Mouse (Mus musculus) heart, postnatal 0 days (tissue): ENCODE results near the gene Cdk1. TPM values are rescaled to one million over a fixed set of nuclear protein-coding genes. Genes with fewer than 3 reads are reported as not detected.

ENCODE experiments used
- ATAC-seq: fragments of 200-750 bp; cut with Nextera tagmentation; 2 replicates; pipeline ENCODE4 v1.8.0; 2017; ENCODE audit warnings: low read depth, moderate number of reproducible peaks, moderate library complexity; ENCODE audit not compliant: insufficient read depth
- DNase-seq: peaks from one replicate; pipeline ENCODE4 v3.0.0-alpha.2; 2016; ENCODE audit warnings: low spot score
- H3K27ac ChIP-seq: fragments of 300-500 bp; sonication (generic); 2 replicates; pipeline ENCODE4 v1.5.1; 2014; ENCODE audit warnings: low read depth, mild to moderate bottlenecking
- H3K27me3 ChIP-seq: fragments of 300-500 bp; sonication (generic); 2 replicates; pipeline ENCODE4 v1.6.1; 2014; ENCODE audit warnings: low read length, mixed read lengths; ENCODE audit not compliant: control insufficient read depth, insufficient read depth
- H3K36me3 ChIP-seq: fragments of 300-500 bp; sonication (generic); replicated peaks from 2 replicates; pipeline ENCODE4 v1.6.1; 2014; ENCODE audit warnings: low read length, mixed read lengths; ENCODE audit not compliant: control insufficient read depth, insufficient read depth
- H3K4me1 ChIP-seq: fragments of 300-500 bp; sonication (generic); 2 replicates; pipeline ENCODE4 v1.6.1; 2014; ENCODE audit warnings: antibody characterized with exemption; ENCODE audit not compliant: control insufficient read depth, insufficient read depth
- H3K4me2 ChIP-seq: fragments of 300-500 bp; sonication (generic); 2 replicates; pipeline ENCODE4 v1.6.1; 2014; ENCODE audit warnings: low read depth, mild to moderate bottlenecking, low read length, moderate library complexity
- H3K4me3 ChIP-seq: fragments of 300-500 bp; sonication (generic); 2 replicates; pipeline ENCODE4 v1.5.1; 2014; ENCODE audit warnings: low read depth, low read length
- H3K9ac ChIP-seq: fragments of 300-500 bp; sonication (generic); replicated peaks from 2 replicates; pipeline ENCODE4 v1.6.1; 2014; ENCODE audit warnings: low read depth, low read length, mixed read lengths
- H3K9me3 ChIP-seq: fragments of 300-500 bp; sonication (generic); replicated peaks from 2 replicates; pipeline ENCODE4 v1.6.1; 2016; ENCODE audit warnings: low read length; ENCODE audit not compliant: control insufficient read depth
- CTCF ChIP-seq: IDR thresholded peaks from 2 replicates; pipeline ENCODE4 v1.5.1; 2016; ENCODE audit warnings: antibody characterized with exemption, control low read depth, low read depth
- EP300 ChIP-seq: IDR thresholded peaks from 2 replicates; pipeline ENCODE4 v1.6.1; 2016; ENCODE audit warnings: antibody characterized with exemption, low read depth
- WGBS: fragments of 180-500 bp; shearing (Covaris S2); extraction: QIAGEN DNeasy Blood & Tissue Kit; methylation state at CpG from one replicate; pipeline ENCODE4 v1.1.7; 2014; 5-methylcytosine and 5-hydroxymethylcytosine counted together
- polyA plus RNA-seq: library from polyadenylated mRNA; unstranded; fragments of >200 nt; fragmentation: Nextera tagmentation; extraction: Ambion mirVana; gene quantifications from 2 replicates; pipeline ENCODE4 v1.2.1, GENCODE M21; 2015
- total RNA-seq: library from RNA; depleted of rRNA; stranded (reverse); fragments of >200 nt; gene quantifications from 2 replicates; pipeline ENCODE4 v1.2.3, GENCODE M21; 2014; ENCODE audit warnings: low replicate concordance

The Cdk1 gene
- total and polyA plus RNA-seq, 2 experiments from 2014 or later = 90.6 to 122 TPM

DNA sequence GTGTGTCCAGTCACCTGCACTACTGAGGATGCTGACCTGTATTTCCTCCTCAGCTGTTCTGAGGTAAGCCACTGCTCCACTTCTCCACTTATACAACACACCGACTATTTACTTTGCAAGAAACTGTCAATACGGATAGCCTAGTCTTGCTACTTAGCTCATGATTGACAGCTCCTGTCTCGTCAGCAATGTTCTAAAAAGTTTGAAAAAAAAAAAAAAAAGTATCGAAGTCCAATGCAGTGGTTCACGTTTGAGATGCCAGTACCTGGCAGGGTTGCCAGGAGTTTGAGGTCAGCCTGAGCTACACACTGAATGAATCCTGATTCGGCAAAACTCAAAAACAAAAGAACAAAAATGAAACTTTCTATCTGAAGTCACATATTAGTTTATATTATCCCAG, 21.5 kb downstream of the Cdk1 start:
- H3K27ac ChIP-seq = no peak overlapping the region
- no peak for ATAC-seq
- WGBS = 86% methylated on average over 6 of the region's 6 CpGs

DNA sequence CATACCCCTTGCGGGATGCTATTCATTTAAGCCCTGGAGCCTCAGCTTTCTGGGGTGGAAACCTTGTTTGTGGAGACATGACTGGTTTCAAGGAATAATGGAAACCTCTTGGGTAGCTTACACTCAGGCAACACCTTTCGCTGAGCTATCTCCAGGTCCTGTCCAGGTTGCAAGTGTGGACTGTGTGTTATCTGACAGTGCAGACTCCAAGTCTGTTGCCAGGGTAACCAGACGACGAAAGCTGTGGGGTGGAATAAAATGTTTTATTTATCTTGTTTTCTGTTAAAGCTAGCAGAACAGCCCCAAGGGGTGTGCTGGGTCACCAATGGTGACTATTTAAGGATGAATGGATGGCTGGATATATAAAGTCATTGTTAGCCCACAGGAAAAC, 24.1 kb downstream of the Cdk1 start:
- ATAC-seq = no peak
- DNase-seq = no peak
- H3K4me2 ChIP-seq = no peak overlapping the region
- H3K9ac ChIP-seq = no peak overlapping the region
- no peaks in the 10 kb centered on the region for H3K9me3 ChIP-seq
- H3K4me1 ChIP-seq = no peaks in the 10 kb centered on the region
- H3K27ac ChIP-seq = no peak overlapping the region
- TF ChIP-seq EP300 = no peak
- TF ChIP-seq CTCF = no peak
- 68% methylated on average over 4 of the region's 4 CpGs for WGBS
- H3K27me3 ChIP-seq = no peaks in the 10 kb centered on the region
- no peak overlapping the region for H3K4me3 ChIP-seq
- no peaks in the 10 kb centered on the region for H3K36me3 ChIP-seq

More for the DNA sequence above, 21.5 kb downstream of the Cdk1 start:
- TF ChIP-seq CTCF (no peak), EP300 (no peak)
- Histone ChIP-seq H3K4me3 (no peak overlapping the region), H3K36me3 (peaks cover 17% of the 10 kb centered on the region), H3K9me3 (no peaks in the 10 kb centered on the region), H3K27me3 (no peaks in the 10 kb centered on the region), H3K4me1 (no peaks in the 10 kb centered on the region), H3K9ac (no peak overlapping the region), H3K4me2 (no peak overlapping the region)
- DNase-seq = no peak

DNA sequence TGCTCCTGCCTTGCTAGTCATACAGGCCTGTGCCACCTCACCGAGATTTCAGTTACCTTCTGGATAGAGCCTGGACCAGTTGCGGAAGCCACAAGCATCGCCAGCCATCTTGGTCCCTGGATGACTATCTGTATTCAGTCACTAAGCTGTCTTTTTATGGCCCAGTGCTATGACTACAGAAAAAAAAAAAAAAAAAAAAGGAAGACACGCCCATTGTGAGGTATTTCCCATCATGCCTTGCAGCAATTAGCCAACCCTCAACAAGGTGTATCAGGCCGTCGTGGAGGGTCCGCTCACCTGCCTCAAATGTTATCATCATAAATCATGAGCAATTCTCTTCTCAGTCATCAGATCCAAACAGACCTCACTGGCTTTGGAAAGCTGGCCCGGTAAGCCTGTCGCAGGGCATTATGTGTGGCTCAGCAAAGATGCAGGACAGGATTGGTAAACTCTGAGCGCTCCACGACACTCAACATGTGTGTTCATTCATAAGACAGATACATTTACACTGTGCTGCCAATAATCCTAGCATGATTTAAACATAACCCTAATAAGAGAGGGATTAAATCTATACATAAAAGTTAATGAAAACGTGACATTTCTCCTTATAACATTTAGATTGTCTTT, 24.6 kb downstream of the Cdk1 start:
- no peak for DNase-seq
- no peak overlapping the region for H3K4me3 ChIP-seq
- H3K4me1 ChIP-seq = no peaks in the 10 kb centered on the region
- H3K9ac ChIP-seq = no peak overlapping the region
- ATAC-seq = no peak
- no peaks in the 10 kb centered on the region for H3K9me3 ChIP-seq
- H3K36me3 ChIP-seq = no peaks in the 10 kb centered on the region
- 89% methylated on average over 12 of the region's 12 CpGs for WGBS
- no peak overlapping the region for H3K27ac ChIP-seq
- TF ChIP-seq EP300 (no peak), CTCF (no peak)
- no peak overlapping the region for H3K4me2 ChIP-seq
- no peaks in the 10 kb centered on the region for H3K27me3 ChIP-seq

DNA sequence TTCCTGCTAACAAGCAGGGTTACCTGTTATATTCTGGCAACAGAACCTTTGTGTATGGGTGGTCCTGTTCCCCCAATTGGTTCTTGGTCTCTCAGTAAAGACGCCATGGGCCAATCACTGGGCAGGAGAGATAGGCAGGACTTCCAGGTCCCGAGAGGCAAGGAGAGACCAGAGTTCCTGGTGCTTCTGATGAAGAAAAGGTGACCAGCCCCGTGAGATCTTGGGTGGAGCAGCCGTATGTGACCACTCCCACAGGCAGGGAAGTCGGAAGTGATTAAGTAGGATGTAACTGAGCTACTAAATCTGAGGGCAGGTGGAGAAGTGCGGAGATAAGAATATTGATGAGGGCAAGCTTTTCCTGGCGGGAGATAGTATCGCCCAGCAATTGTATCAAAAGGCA, 25.4 kb downstream of the Cdk1 start:
- 57% methylated on average over 8 of the region's 8 CpGs for WGBS
- Histone ChIP-seq H3K9ac (no peak overlapping the region), H3K4me1 (no peaks in the 10 kb centered on the region), H3K27ac (no peak overlapping the region), H3K4me3 (no peak overlapping the region), H3K9me3 (no peaks in the 10 kb centered on the region), H3K36me3 (no peaks in the 10 kb centered on the region), H3K27me3 (no peaks in the 10 kb centered on the region), H3K4me2 (no peak overlapping the region)
- TF ChIP-seq CTCF = no peak
- TF ChIP-seq EP300 = no peak
- ATAC-seq (no peak), DNase-seq (no peak)

DNA sequence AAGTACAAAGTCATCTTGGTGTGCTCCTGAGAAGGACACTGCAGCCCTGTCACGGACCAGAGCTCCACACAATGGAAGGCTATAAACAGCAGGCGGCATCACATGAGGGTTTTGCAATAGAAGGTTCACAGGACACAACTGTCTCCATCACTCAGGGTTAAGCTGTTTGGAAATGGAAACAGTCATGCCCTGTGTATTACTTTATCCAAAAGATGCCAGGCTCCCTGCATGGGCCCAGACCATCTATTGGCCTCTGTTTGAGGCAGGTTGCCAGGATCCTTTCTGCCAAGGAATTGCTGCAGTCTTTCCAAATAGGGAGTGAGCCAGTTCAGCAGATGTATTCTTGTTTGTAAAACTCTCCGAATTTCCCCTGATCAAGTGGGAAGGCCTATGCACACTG, 26.3 kb downstream of the Cdk1 start:
- no peak overlapping the region for H3K9ac ChIP-seq
- DNase-seq (no peak), ATAC-seq (no peak)
- no peak overlapping the region for H3K4me2 ChIP-seq
- no peaks in the 10 kb centered on the region for H3K9me3 ChIP-seq
- no peak for TF ChIP-seq CTCF
- TF ChIP-seq EP300 = no peak
- 76% methylated on average over 3 of the region's 3 CpGs for whole genome bisulfite sequencing
- H3K4me3 ChIP-seq = no peak overlapping the region
- H3K36me3 ChIP-seq = no peaks in the 10 kb centered on the region
- H3K4me1 ChIP-seq = no peaks in the 10 kb centered on the region
- no peak overlapping the region for H3K27ac ChIP-seq
- H3K27me3 ChIP-seq = no peaks in the 10 kb centered on the region

DNA sequence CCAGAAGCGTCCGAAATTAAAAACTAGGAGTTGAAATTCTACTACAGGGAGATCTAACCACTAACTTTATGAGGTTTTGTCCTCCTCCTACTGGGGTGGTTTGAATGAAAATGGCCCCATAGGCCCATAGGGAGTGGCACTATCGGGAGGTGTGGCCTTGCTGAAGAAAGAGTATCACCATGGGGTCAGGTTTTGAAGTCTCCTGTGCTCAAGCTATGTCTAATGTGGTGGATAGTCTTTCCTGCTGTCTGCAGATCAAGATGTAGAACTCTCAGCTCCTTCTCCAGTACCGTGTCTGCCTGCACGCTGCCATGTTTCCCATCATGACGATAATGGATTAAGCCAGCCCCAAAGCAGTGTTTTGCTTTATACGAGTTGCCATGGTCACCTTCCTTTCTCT, 27.9 kb downstream of the Cdk1 start:
- no peak for DNase-seq
- Histone ChIP-seq H3K9me3 (no peaks in the 10 kb centered on the region), H3K4me1 (no peaks in the 10 kb centered on the region), H3K9ac (no peak overlapping the region), H3K36me3 (no peaks in the 10 kb centered on the region), H3K27me3 (no peaks in the 10 kb centered on the region), H3K4me3 (no peak overlapping the region), H3K27ac (no peak overlapping the region), H3K4me2 (no peak overlapping the region)
- TF ChIP-seq CTCF (no peak), EP300 (no peak)
- no peak for ATAC-seq
- WGBS = 92% methylated on average over 7 of the region's 7 CpGs
